Mouse (Mus musculus) lung, adult 18-20 months (tissue): ENCODE measurements around the gene Sap30bp.

Experiments used
- DNase-seq, 2 experiments: peaks; one replicate each; pipeline ENCODE4 v3.0.0; 2022; ENCODE audit warnings: mixed read lengths in 2 of 2

Gene Sap30bp

GRCm38 (mm10) chr11:115959018-115959417 lies 25.9 kb downstream of the Sap30bp start:
- no peak for DNase-seq

- DNase-seq = no peak
Measured at GRCm38 (mm10) chr11:115962651-115963412, 29.8 kb downstream of the Sap30bp start.

GRCm38 (mm10) chr11:115964977-115965604 lies 32.0 kb downstream of the Sap30bp start:
- peak; percentile 86 to 90 for DNase-seq

- DNase-seq = no peak
Measured at GRCm38 (mm10) chr11:115968731-115969405, 35.8 kb downstream of the Sap30bp start.

- DNase-seq = no peak
Measured at GRCm38 (mm10) chr11:115970006-115970673, 37.1 kb downstream of the Sap30bp start.

GRCm38 (mm10) chr11:115971016-115971415 lies 37.9 kb downstream of the Sap30bp start:
- no peak for DNase-seq

- DNase-seq = peak; percentile 78 to 82
Measured at GRCm38 (mm10) chr11:115974309-115975082, 41.4 kb downstream of the Sap30bp start, which contains the start of gene Itgb4. TSS of gene Itgb4 (plus strand) at chr11:115974709.

- no peak for DNase-seq
Measured at GRCm38 (mm10) chr11:115975083-115975420, 42.0 kb downstream of the Sap30bp start.

- DNase-seq = no peak
Measured at GRCm38 (mm10) chr11:115975544-115975943, 42.5 kb downstream of the Sap30bp start.

- DNase-seq = no peak
Measured at GRCm38 (mm10) chr11:115982472-115982871, 49.4 kb downstream of the Sap30bp start.

GRCm38 (mm10) chr11:115983291-115983690 lies 50.2 kb downstream of the Sap30bp start:
- DNase-seq = no peak

GRCm38 (mm10) chr11:115989686-115990085 lies 56.6 kb downstream of the Sap30bp start:
- DNase-seq = no peak

GRCm38 (mm10) chr11:115992098-115992497 lies 59.0 kb downstream of the Sap30bp start:
- DNase-seq = no peak

GRCm38 (mm10) chr11:115995256-115995655 lies 62.2 kb downstream of the Sap30bp start:
- no peak for DNase-seq

GRCm38 (mm10) chr11:115997047-115997446 lies 64.0 kb downstream of the Sap30bp start:
- DNase-seq = no peak

GRCm38 (mm10) chr11:115997662-115998061 lies 64.6 kb downstream of the Sap30bp start:
- no peak for DNase-seq

- no peak for DNase-seq
Measured at GRCm38 (mm10) chr11:115999027-115999426, 65.9 kb downstream of the Sap30bp start.

GRCm38 (mm10) chr11:115999538-116000143 lies 66.6 kb downstream of the Sap30bp start:
- peak; percentile 72 to 75 for DNase-seq

- DNase-seq = no peak
Measured at GRCm38 (mm10) chr11:116000607-116001006, 67.5 kb downstream of the Sap30bp start.

GRCm38 (mm10) chr11:116001725-116002124 lies 68.6 kb downstream of the Sap30bp start:
- no peak for DNase-seq

- no peak for DNase-seq
Measured at GRCm38 (mm10) chr11:116002894-116003293, 69.8 kb downstream of the Sap30bp start.
